Mouse (Mus musculus) c-Kit-positive CD71-negative TER-119-negative erythroid progenitor cells, embryonic 14.5 days (primary cell): ENCODE measurements around the gene Slx4.
"Not testable (repeated sequence)": the region's sequence is repeated elsewhere in the genome, so short reads cannot be mapped to it uniquely, and the experiment has no call there.

Experiments used
- DNase-seq: peaks from one replicate; pipeline ENCODE4 v3.0.0-alpha.2; 2013; ENCODE audit warnings: low read depth

Gene Slx4

GRCm38 (mm10) chr16:4012882-4013570 lies 9.5 kb upstream of the Slx4 start:
- no peak for DNase-seq

GRCm38 (mm10) chr16:3988410-3988809 lies 15.2 kb downstream of the Slx4 start:
- DNase-seq: no peak

GRCm38 (mm10) chr16:3983146-3983700 lies 20.3 kb downstream of the Slx4 start:
- DNase-seq: no peak

GRCm38 (mm10) chr16:3982173-3982572 lies 21.4 kb downstream of the Slx4 start:
- DNase-seq: no peak

- no peak for DNase-seq
Observed at GRCm38 (mm10) chr16:3976712-3977111, 26.9 kb downstream of the Slx4 start.

- DNase-seq: no peak
Observed at GRCm38 (mm10) chr16:3976251-3976671, 27.3 kb downstream of the Slx4 start, which contains the start of gene Nlrc3. TSS of gene Nlrc3 (minus strand) at chr16:3976632.

- no peak for DNase-seq
Observed at GRCm38 (mm10) chr16:3975658-3976057, 27.9 kb downstream of the Slx4 start.

- not testable (repeated sequence) for DNase-seq
Observed at GRCm38 (mm10) chr16:3974456-3974855, 29.1 kb downstream of the Slx4 start.

GRCm38 (mm10) chr16:3965534-3965933 lies 38.0 kb downstream of the Slx4 start:
- no peak for DNase-seq

- no peak for DNase-seq
Observed at GRCm38 (mm10) chr16:3964990-3965389, 38.6 kb downstream of the Slx4 start.

GRCm38 (mm10) chr16:3959261-3959660 lies 44.3 kb downstream of the Slx4 start:
- no peak for DNase-seq

GRCm38 (mm10) chr16:3956369-3956768 lies 47.2 kb downstream of the Slx4 start:
- no peak for DNase-seq

- no peak for DNase-seq
Observed at GRCm38 (mm10) chr16:3951141-3951540, 52.4 kb downstream of the Slx4 start.

GRCm38 (mm10) chr16:3934701-3935100 lies 68.9 kb downstream of the Slx4 start:
- DNase-seq: no peak

- DNase-seq: no peak
Observed at GRCm38 (mm10) chr16:3934091-3934490, 69.5 kb downstream of the Slx4 start.

- DNase-seq: no peak
Observed at GRCm38 (mm10) chr16:3933536-3933935, 70.0 kb downstream of the Slx4 start.

- DNase-seq: no peak
Observed at GRCm38 (mm10) chr16:3929151-3929550, 74.4 kb downstream of the Slx4 start.
